Mouse (Mus musculus) liver, embryonic 12.5 days (tissue): ENCODE results near the gene Pola2. TPM values are rescaled to one million over a fixed set of nuclear protein-coding genes. Genes with fewer than 3 reads are reported as not detected.

Experiments used
- ATAC-seq: fragments of 200-750 bp; cut with Nextera tagmentation; 2 replicates; pipeline ENCODE4 v1.8.0; 2017; ENCODE audit warnings: moderate number of reproducible peaks, mild to moderate bottlenecking, moderate library complexity
- H3K27ac ChIP-seq: fragments of 300-500 bp; sonication (generic); 2 replicates; pipeline ENCODE4 v1.5.1; 2016; ENCODE audit warnings: mild to moderate bottlenecking
- H3K27me3 ChIP-seq: fragments of 300-500 bp; sonication (generic); replicated peaks from 2 replicates; pipeline ENCODE4 v1.6.1; 2016; ENCODE audit warnings: mild to moderate bottlenecking, moderate library complexity
- H3K36me3 ChIP-seq: fragments of 300-500 bp; sonication (generic); 2 replicates; pipeline ENCODE4 v1.6.1; 2016; ENCODE audit warnings: mild to moderate bottlenecking, moderate library complexity
- H3K4me1 ChIP-seq: fragments of 300-500 bp; sonication (generic); 2 replicates; pipeline ENCODE4 v1.6.1; 2016
- H3K4me2 ChIP-seq: fragments of 300-500 bp; sonication (generic); 2 replicates; pipeline ENCODE4 v1.6.1; 2016; ENCODE audit warnings: mild to moderate bottlenecking, moderate library complexity
- H3K4me3 ChIP-seq: fragments of 300-500 bp; sonication (generic); 2 replicates; pipeline ENCODE4 v1.5.1; 2016; ENCODE audit warnings: mild to moderate bottlenecking, moderate library complexity
- H3K9ac ChIP-seq: fragments of 300-500 bp; sonication (generic); 2 replicates; pipeline ENCODE4 v1.6.1; 2016; ENCODE audit warnings: mild to moderate bottlenecking, moderate library complexity
- H3K9me3 ChIP-seq: fragments of 300-500 bp; sonication (generic); replicated peaks from 2 replicates; pipeline ENCODE4 v1.6.1; 2016; ENCODE audit warnings: mild to moderate bottlenecking, moderate library complexity
- WGBS: fragments of 180-500 bp; shearing (Covaris S2); methylation state at CpG from one replicate; pipeline ENCODE4 v1.1.7; 2016; ENCODE audit not compliant: insufficient replicate concordance; 5-methylcytosine and 5-hydroxymethylcytosine counted together
- polyA plus RNA-seq: library from polyadenylated mRNA; unstranded; fragments of >200 nt; fragmentation: Nextera tagmentation; extraction: Ambion mirVana; gene quantifications from 2 replicates; pipeline ENCODE4 v1.2.1, GENCODE M21; 2016

Pola2 gene
- polyA plus RNA-seq: 79.7 and 83.2 TPM in 2 replicates

- WGBS: under 1% methylated on average over 50 of the region's 50 CpGs
- Histone ChIP-seq H3K9ac (peak within 1 kb of the TSS; percentile 86), H3K36me3 (peaks cover 29% of the 10 kb centered on the region), H3K9me3 (no peaks in the 10 kb centered on the region), H3K4me2 (peak within 1 kb of the TSS; percentile 92), H3K4me1 (peaks cover 70% of the 10 kb centered on the region), H3K27ac (peak within 1 kb of the TSS; percentile 88), H3K4me3 (peak within 1 kb of the TSS; percentile 81), H3K27me3 (no peaks in the 10 kb centered on the region)
- ATAC-seq: peak; percentile 67
These were observed at the start of gene Pola2 for GRCm38 (mm10) chr19:5963883-5964562. TSS of gene Pola2 (minus strand) at chr19:5964202.

GRCm38 (mm10) chr19:6013691-6014090 lies 49.7 kb upstream of the Pola2 start:
- peak overlapping the region; percentile 95 for H3K4me2 ChIP-seq
- peaks cover 76% of the 10 kb centered on the region for H3K4me1 ChIP-seq
- H3K27me3 ChIP-seq: no peaks in the 10 kb centered on the region
- 79% methylated on average over 10 of the region's 10 CpGs for WGBS
- no peaks in the 10 kb centered on the region for H3K9me3 ChIP-seq
- H3K9ac ChIP-seq: peak overlapping the region; percentile 87
- ATAC-seq: no peak
- H3K27ac ChIP-seq: peak overlapping the region; percentile 93
- H3K4me3 ChIP-seq: peak overlapping the region; percentile 78
- peaks cover 51% of the 10 kb centered on the region for H3K36me3 ChIP-seq

GRCm38 (mm10) chr19:6009137-6009536 lies 45.1 kb upstream of the Pola2 start:
- WGBS: 85% methylated on average over 8 of the region's 8 CpGs
- no peak for ATAC-seq
- no peaks in the 10 kb centered on the region for H3K27me3 ChIP-seq
- H3K9ac ChIP-seq: no peak overlapping the region
- peaks cover 88% of the 10 kb centered on the region for H3K36me3 ChIP-seq
- H3K4me3 ChIP-seq: no peak overlapping the region
- H3K27ac ChIP-seq: no peak overlapping the region
- no peaks in the 10 kb centered on the region for H3K9me3 ChIP-seq
- H3K4me2 ChIP-seq: no peak overlapping the region
- H3K4me1 ChIP-seq: peaks cover 36% of the 10 kb centered on the region

GRCm38 (mm10) chr19:6007013-6007412 lies 43.0 kb upstream of the Pola2 start:
- Histone ChIP-seq H3K27me3 (no peaks in the 10 kb centered on the region), H3K9ac (no peak overlapping the region), H3K27ac (no peak overlapping the region), H3K36me3 (peaks cover 88% of the 10 kb centered on the region), H3K4me3 (no peak overlapping the region), H3K4me2 (no peak overlapping the region), H3K9me3 (no peaks in the 10 kb centered on the region), H3K4me1 (peaks cover 15% of the 10 kb centered on the region)
- ATAC-seq: no peak
- 85% methylated on average over 13 of the region's 13 CpGs for WGBS

- no peak for ATAC-seq
- H3K27me3 ChIP-seq: no peaks in the 10 kb centered on the region
- 80% methylated on average over 11 of the region's 11 CpGs for WGBS
- no peak overlapping the region for H3K9ac ChIP-seq
- peaks cover 85% of the 10 kb centered on the region for H3K36me3 ChIP-seq
- H3K4me3 ChIP-seq: no peak overlapping the region
- no peak overlapping the region for H3K27ac ChIP-seq
- H3K4me1 ChIP-seq: peaks cover under 1% of the 10 kb centered on the region; the same call in 1 of the 2 replicates
- H3K4me2 ChIP-seq: no peak overlapping the region
- H3K9me3 ChIP-seq: no peaks in the 10 kb centered on the region
These were observed 41.5 kb upstream of the Pola2 start for GRCm38 (mm10) chr19:6005541-6005940.

- Histone ChIP-seq H3K4me3 (no peak overlapping the region), H3K4me2 (no peak overlapping the region), H3K9ac (no peak overlapping the region), H3K9me3 (no peaks in the 10 kb centered on the region), H3K27me3 (no peaks in the 10 kb centered on the region), H3K27ac (no peak overlapping the region), H3K4me1 (no peaks in the 10 kb centered on the region; the same call in 1 of the 2 replicates), H3K36me3 (peaks cover 85% of the 10 kb centered on the region)
- WGBS: 81% methylated on average over 5 of the region's 5 CpGs
- ATAC-seq: no peak
These were observed 36.0 kb upstream of the Pola2 start for GRCm38 (mm10) chr19:5999969-6000368.

GRCm38 (mm10) chr19:5998180-5998579 lies 34.2 kb upstream of the Pola2 start:
- Histone ChIP-seq H3K36me3 (peaks cover 90% of the 10 kb centered on the region), H3K9ac (no peak overlapping the region), H3K4me3 (no peak overlapping the region), H3K4me2 (no peak overlapping the region), H3K9me3 (no peaks in the 10 kb centered on the region), H3K27me3 (no peaks in the 10 kb centered on the region), H3K27ac (no peak overlapping the region), H3K4me1 (no peaks in the 10 kb centered on the region)
- 80% methylated on average over 3 of the region's 3 CpGs for WGBS
- no peak for ATAC-seq

- no peak overlapping the region for H3K4me3 ChIP-seq
- H3K36me3 ChIP-seq: peaks cover 94% of the 10 kb centered on the region
- peaks cover 6% of the 10 kb centered on the region for H3K4me1 ChIP-seq
- no peaks in the 10 kb centered on the region for H3K27me3 ChIP-seq
- H3K9ac ChIP-seq: no peak overlapping the region
- H3K9me3 ChIP-seq: no peaks in the 10 kb centered on the region
- 86% methylated on average over 14 of the region's 14 CpGs for WGBS
- no peak for ATAC-seq
- no peak overlapping the region for H3K4me2 ChIP-seq
- H3K27ac ChIP-seq: no peak overlapping the region
These were observed 30.7 kb upstream of the Pola2 start for GRCm38 (mm10) chr19:5994711-5995110.

GRCm38 (mm10) chr19:5992012-5992411 lies 28.0 kb upstream of the Pola2 start:
- no peaks in the 10 kb centered on the region for H3K27me3 ChIP-seq
- no peak overlapping the region for H3K4me2 ChIP-seq
- no peak for ATAC-seq
- H3K9ac ChIP-seq: no peak overlapping the region
- no peaks in the 10 kb centered on the region for H3K9me3 ChIP-seq
- H3K36me3 ChIP-seq: peaks cover 84% of the 10 kb centered on the region
- no peak overlapping the region for H3K4me3 ChIP-seq
- H3K27ac ChIP-seq: peak overlapping the region; percentile 42; the same call in 1 of the 2 replicates
- peaks cover 25% of the 10 kb centered on the region for H3K4me1 ChIP-seq
- WGBS: 67% methylated on average over 7 of the region's 7 CpGs

- ATAC-seq: no peak
- WGBS: 71% methylated on average over 7 of the region's 7 CpGs
- no peak overlapping the region for H3K4me3 ChIP-seq
- H3K27me3 ChIP-seq: no peaks in the 10 kb centered on the region
- H3K4me2 ChIP-seq: no peak overlapping the region
- H3K27ac ChIP-seq: no peak overlapping the region
- no peak overlapping the region for H3K9ac ChIP-seq
- no peaks in the 10 kb centered on the region for H3K9me3 ChIP-seq
- peaks cover 78% of the 10 kb centered on the region for H3K36me3 ChIP-seq
- H3K4me1 ChIP-seq: peaks cover 25% of the 10 kb centered on the region
These were observed 27.5 kb upstream of the Pola2 start for GRCm38 (mm10) chr19:5991467-5991866.

- 64% methylated on average over 1 of the region's 1 CpGs for WGBS
- Histone ChIP-seq H3K9me3 (no peaks in the 10 kb centered on the region), H3K9ac (no peak overlapping the region), H3K4me1 (peaks cover 25% of the 10 kb centered on the region), H3K27ac (no peak overlapping the region), H3K36me3 (peaks cover 74% of the 10 kb centered on the region), H3K27me3 (no peaks in the 10 kb centered on the region), H3K4me3 (no peak overlapping the region), H3K4me2 (no peak overlapping the region)
- no peak for ATAC-seq
These were observed 26.9 kb upstream of the Pola2 start for GRCm38 (mm10) chr19:5990921-5991320.

- no peaks in the 10 kb centered on the region for H3K9me3 ChIP-seq
- H3K4me3 ChIP-seq: no peak overlapping the region
- peak overlapping the region; percentile 54; the same call in 1 of the 2 replicates for H3K27ac ChIP-seq
- no peak overlapping the region for H3K9ac ChIP-seq
- WGBS: 89% methylated on average over 12 of the region's 12 CpGs
- H3K4me1 ChIP-seq: peaks cover 25% of the 10 kb centered on the region
- no peak for ATAC-seq
- H3K4me2 ChIP-seq: no peak overlapping the region
- H3K36me3 ChIP-seq: peaks cover 68% of the 10 kb centered on the region
- no peaks in the 10 kb centered on the region for H3K27me3 ChIP-seq
These were observed 26.0 kb upstream of the Pola2 start for GRCm38 (mm10) chr19:5990033-5990432.
